Mouse (Mus musculus): ENCODE results near the gene Kcnab2.

- no peak for TF ChIP-seq POLR2A (IDR thresholded peaks at IDR 0.05; ENCODE audit: low read depth, low read length)
- TF ChIP-seq CTCF (conservative IDR thresholded peaks at IDR 0.05; ENCODE audit: insufficient read depth, insufficient read length, low read depth, low read length), result no peak
Measured at GRCm38 (mm10) chr4:152428259-152428658, 49.4 kb downstream of the Kcnab2 start.

Measured in kidney, adult 2 months (tissue).